Mouse (Mus musculus) midbrain, embryonic 11.5 days (tissue): Measurements from ENCODE around the gene Slc13a3. TPM values are rescaled to one million over a fixed set of nuclear protein-coding genes. Genes with fewer than 3 reads are reported as not detected.

Experiments
- ATAC-seq: fragments of 200-750 bp; cut with Nextera tagmentation; 2 replicates; pipeline ENCODE4 v1.8.0; 2017; ENCODE audit warnings: moderate TSS enrichment, moderate library complexity; ENCODE audit not compliant: low FRiP score
- DNase-seq: peaks from one replicate; pipeline ENCODE4 v3.0.0; 2015; ENCODE audit warnings: low spot score; ENCODE audit errors: missing footprints
- H3K27ac ChIP-seq: fragments of 300-500 bp; sonication (generic); 2 replicates; pipeline ENCODE4 v1.5.1; 2014; ENCODE audit warnings: low read depth, low read length
- H3K27me3 ChIP-seq: fragments of 300-500 bp; sonication (generic); 2 replicates; pipeline ENCODE4 v1.6.1; 2014; ENCODE audit warnings: mild to moderate bottlenecking, low read length, moderate library complexity, mixed read lengths; ENCODE audit not compliant: control insufficient read depth, insufficient read depth
- H3K36me3 ChIP-seq: fragments of 300-500 bp; sonication (generic); 2 replicates; pipeline ENCODE4 v1.6.1; 2014; ENCODE audit warnings: mild to moderate bottlenecking, low read length, moderate library complexity, mixed read lengths; ENCODE audit not compliant: control insufficient read depth, insufficient read depth
- H3K4me1 ChIP-seq: fragments of 300-500 bp; sonication (generic); 2 replicates; pipeline ENCODE4 v1.6.1; 2014; ENCODE audit warnings: low read length; ENCODE audit not compliant: control insufficient read depth, insufficient read depth
- H3K4me2 ChIP-seq: fragments of 300-500 bp; sonication (generic); 2 replicates; pipeline ENCODE4 v1.6.1; 2014; ENCODE audit warnings: mild to moderate bottlenecking, moderate library complexity
- H3K4me3 ChIP-seq: fragments of 300-500 bp; sonication (generic); 2 replicates; pipeline ENCODE4 v1.5.1; 2014; ENCODE audit warnings: low read depth, low read length
- H3K9ac ChIP-seq: fragments of 300-500 bp; sonication (generic); 2 replicates; pipeline ENCODE4 v1.6.1; 2014; ENCODE audit warnings: low read length
- H3K9me3 ChIP-seq: fragments of 300-500 bp; sonication (generic); 2 replicates; pipeline ENCODE4 v1.6.1; 2016; ENCODE audit warnings: low read length; ENCODE audit not compliant: control insufficient read depth
- whole genome bisulfite sequencing: fragments of 180-500 bp; shearing (Covaris S2); extraction: QIAGEN DNeasy Blood & Tissue Kit; methylation state at CpG from one replicate; pipeline ENCODE4 v1.1.7; 2014; 5-methylcytosine and 5-hydroxymethylcytosine counted together
- polyA plus RNA-seq: library from polyadenylated mRNA; unstranded; fragments of >200 nt; fragmentation: Nextera tagmentation; extraction: Ambion mirVana; gene quantifications from 2 replicates; pipeline ENCODE4 v1.2.1, GENCODE M21; 2014

Gene Slc13a3
- polyA plus RNA-seq, 1 experiment from 2014 or later = 2.1 TPM

GRCm38 (mm10) chr2:165438881-165439280 is 34.1 kb downstream of the Slc13a3 start:
- ATAC-seq (no peak), DNase-seq (peak; percentile 64)
- H3K4me3 ChIP-seq = no peak overlapping the region
- H3K4me2 ChIP-seq = no peak overlapping the region
- WGBS = 80% methylated on average over 7 of the region's 7 CpGs
- no peaks in the 10 kb centered on the region for H3K9me3 ChIP-seq
- H3K36me3 ChIP-seq = no peaks in the 10 kb centered on the region
- no peaks in the 10 kb centered on the region for H3K4me1 ChIP-seq
- H3K9ac ChIP-seq = no peak overlapping the region
- no peaks in the 10 kb centered on the region for H3K27me3 ChIP-seq
- H3K27ac ChIP-seq = no peak overlapping the region

- Histone ChIP-seq H3K36me3 (no peaks in the 10 kb centered on the region), H3K4me3 (no peak overlapping the region), H3K27me3 (no peaks in the 10 kb centered on the region), H3K27ac (no peak overlapping the region), H3K4me1 (no peaks in the 10 kb centered on the region), H3K4me2 (no peak overlapping the region), H3K9ac (no peak overlapping the region), H3K9me3 (no peaks in the 10 kb centered on the region)
- DNase-seq (peak; percentile 47), ATAC-seq (no peak)
- WGBS = 58% methylated on average over 7 of the region's 7 CpGs
Measured at GRCm38 (mm10) chr2:165428694-165429093, 44.3 kb downstream of the Slc13a3 start.

GRCm38 (mm10) chr2:165420195-165420594 is 52.8 kb downstream of the Slc13a3 start:
- H3K9ac ChIP-seq = no peak overlapping the region
- 63% methylated on average over 2 of the region's 2 CpGs for WGBS
- no peaks in the 10 kb centered on the region for H3K36me3 ChIP-seq
- no peak overlapping the region for H3K4me3 ChIP-seq
- no peaks in the 10 kb centered on the region for H3K9me3 ChIP-seq
- DNase-seq (peak; percentile 81), ATAC-seq (no peak)
- H3K27me3 ChIP-seq = no peaks in the 10 kb centered on the region
- no peak overlapping the region for H3K4me2 ChIP-seq
- H3K4me1 ChIP-seq = peaks cover 25% of the 10 kb centered on the region
- no peak overlapping the region for H3K27ac ChIP-seq

GRCm38 (mm10) chr2:165419670-165420111 is 53.3 kb downstream of the Slc13a3 start:
- peaks cover 27% of the 10 kb centered on the region for H3K4me1 ChIP-seq
- no peaks in the 10 kb centered on the region for H3K27me3 ChIP-seq
- 63% methylated on average over 4 of the region's 4 CpGs for WGBS
- H3K27ac ChIP-seq = no peak overlapping the region
- no peaks in the 10 kb centered on the region for H3K9me3 ChIP-seq
- DNase-seq (no peak), ATAC-seq (0 out of 2 replicates have a peak, but pooled peaks have one; percentile 26)
- no peak overlapping the region for H3K4me2 ChIP-seq
- H3K9ac ChIP-seq = 0 out of 2 replicates have a peak overlapping the region, but pooled peaks have one; percentile 4
- H3K36me3 ChIP-seq = no peaks in the 10 kb centered on the region
- H3K4me3 ChIP-seq = no peak overlapping the region

- H3K36me3 ChIP-seq = no peaks in the 10 kb centered on the region
Measured at GRCm38 (mm10) chr2:165418577-165418976, 54.5 kb downstream of the Slc13a3 start.

GRCm38 (mm10) chr2:165417291-165417690 is 55.7 kb downstream of the Slc13a3 start:
- Histone ChIP-seq H3K4me1 (peaks cover 35% of the 10 kb centered on the region), H3K4me2 (no peak overlapping the region), H3K9ac (peak overlapping the region; percentile 30; the same call in 1 of the 2 replicates), H3K4me3 (no peak overlapping the region), H3K36me3 (no peaks in the 10 kb centered on the region), H3K27me3 (no peaks in the 10 kb centered on the region), H3K9me3 (no peaks in the 10 kb centered on the region), H3K27ac (peak overlapping the region; percentile 25)
- 50% methylated on average over 7 of the region's 7 CpGs for WGBS
- no peak for DNase-seq
- peak; percentile 36 for ATAC-seq

More at GRCm38 (mm10) chr2:165418577-165418976, 54.5 kb downstream of the Slc13a3 start:
- H3K9me3 ChIP-seq = no peaks in the 10 kb centered on the region
- 82% methylated on average over 2 of the region's 2 CpGs for WGBS
- no peak overlapping the region for H3K4me3 ChIP-seq
- H3K4me1 ChIP-seq = peaks cover 35% of the 10 kb centered on the region
- H3K27me3 ChIP-seq = no peaks in the 10 kb centered on the region
- no peak overlapping the region for H3K9ac ChIP-seq
- H3K27ac ChIP-seq = no peak overlapping the region
- no peak for ATAC-seq
- peak; percentile 69 for DNase-seq
- H3K4me2 ChIP-seq = no peak overlapping the region

- Histone ChIP-seq H3K9ac (no peak overlapping the region), H3K36me3 (no peaks in the 10 kb centered on the region), H3K27ac (peak overlapping the region; percentile 22; the same call in 1 of the 2 replicates), H3K4me2 (no peak overlapping the region), H3K4me3 (no peak overlapping the region), H3K4me1 (peaks cover 35% of the 10 kb centered on the region), H3K9me3 (no peaks in the 10 kb centered on the region), H3K27me3 (no peaks in the 10 kb centered on the region)
- no peak for ATAC-seq
- DNase-seq = no peak
- 72% methylated on average over 6 of the region's 6 CpGs for WGBS
Measured at GRCm38 (mm10) chr2:165415795-165416194, 57.2 kb downstream of the Slc13a3 start.

GRCm38 (mm10) chr2:165415141-165415721 is 57.8 kb downstream of the Slc13a3 start:
- H3K4me1 ChIP-seq = peaks cover 35% of the 10 kb centered on the region
- ATAC-seq = peak; percentile 36

GRCm38 (mm10) chr2:165414321-165414720 is 58.7 kb downstream of the Slc13a3 start:
- no peak overlapping the region for H3K4me2 ChIP-seq
- no peaks in the 10 kb centered on the region for H3K36me3 ChIP-seq
- 76% methylated on average over 5 of the region's 5 CpGs for WGBS
- no peak overlapping the region for H3K4me3 ChIP-seq
- DNase-seq (peak; percentile 69), ATAC-seq (no peak; the same call in 1 of the 2 replicates)
- H3K9ac ChIP-seq = no peak overlapping the region
- H3K9me3 ChIP-seq = no peaks in the 10 kb centered on the region
- H3K27ac ChIP-seq = peak overlapping the region; percentile 52
- peaks cover 29% of the 10 kb centered on the region for H3K4me1 ChIP-seq
- no peaks in the 10 kb centered on the region for H3K27me3 ChIP-seq

More at GRCm38 (mm10) chr2:165415141-165415721, 57.8 kb downstream of the Slc13a3 start:
- DNase-seq = peak; percentile 90
- Histone ChIP-seq H3K4me2 (no peak overlapping the region), H3K9ac (no peak overlapping the region), H3K27ac (peak overlapping the region; percentile 52; the same call in 1 of the 2 replicates), H3K27me3 (no peaks in the 10 kb centered on the region), H3K4me3 (no peak overlapping the region), H3K36me3 (no peaks in the 10 kb centered on the region), H3K9me3 (no peaks in the 10 kb centered on the region)
- 45% methylated on average over 11 of the region's 11 CpGs for whole genome bisulfite sequencing
